28 mouse cellular contexts compared by ENCODE assay signal in the genomic region with DNA sequence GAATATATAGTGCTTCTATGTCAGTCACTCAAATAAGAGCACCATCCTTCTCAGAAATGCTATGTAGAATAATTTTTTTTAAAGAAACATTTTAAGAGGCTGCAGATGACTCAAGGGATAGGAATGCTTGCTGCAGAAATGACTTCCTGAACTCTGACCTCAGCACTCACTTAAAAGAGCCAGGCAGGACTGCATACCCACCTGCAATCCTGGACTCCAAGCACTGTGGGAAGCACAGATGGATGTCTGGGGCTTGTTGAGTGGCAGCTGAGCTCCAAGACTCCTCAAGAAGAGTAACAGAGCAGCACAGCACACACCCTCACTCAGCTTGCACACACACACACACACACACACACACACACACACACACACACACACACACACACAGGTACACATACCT.
DNase-seq lines count a peak whose midpoint lies in the region; ATAC-seq and TF ChIP-seq lines count a peak whose summit lies in the region.
"Had no signal": no experiment of that assay in that cellular context is flagged by ENCODE, and none has a peak within 500 bp of the region (broad histone marks: within the 10 kb centered on the region; RNA-seq: fewer than 3 reads in every experiment).

No protein-coding gene starts in this region.

- H3K36me3 ChIP-seq in intestine, embryonic 15.5 days, result no peaks in the 10 kb centered on the region
- no peaks in the 10 kb centered on the region for H3K36me3 ChIP-seq in intestine, postnatal 0 days (ENCODE audit: control insufficient read depth, insufficient read depth)
- no peaks in the 10 kb centered on the region for H3K36me3 ChIP-seq in lung, embryonic 15.5 days
- H3K36me3 ChIP-seq in embryonic facial prominence, embryonic 11.5 days (replicated peaks; ENCODE audit: control insufficient read depth, insufficient read depth, low read depth, low read length), result no peaks in the 10 kb centered on the region
- H3K36me3 ChIP-seq: heart, embryonic 13.5 days; liver, embryonic 12.5 days; neural tube, embryonic 15.5 days had no signal

- no peaks in the 10 kb centered on the region for H3K27me3 ChIP-seq in intestine, embryonic 15.5 days (replicated peaks)
- no peaks in the 10 kb centered on the region for H3K27me3 ChIP-seq in intestine, postnatal 0 days (replicated peaks; ENCODE audit: control insufficient read depth, insufficient read depth, low read length)
- H3K27me3 ChIP-seq in lung, embryonic 15.5 days, result no peaks in the 10 kb centered on the region
- no peaks in the 10 kb centered on the region for H3K27me3 ChIP-seq in embryonic facial prominence, embryonic 11.5 days (ENCODE audit: control insufficient read depth, insufficient read depth, low read length)
- H3K27me3 ChIP-seq: heart, embryonic 13.5 days; liver, embryonic 12.5 days; megakaryocyte, embryonic 14.5 days; neural tube, embryonic 15.5 days had no signal

- H3K9me3 ChIP-seq in intestine, embryonic 15.5 days, result no peaks in the 10 kb centered on the region
- H3K9me3 ChIP-seq in intestine, postnatal 0 days (ENCODE audit: control insufficient read depth), result no peaks in the 10 kb centered on the region
- H3K9me3 ChIP-seq in lung, embryonic 15.5 days, result no peaks in the 10 kb centered on the region
- no peaks in the 10 kb centered on the region for H3K9me3 ChIP-seq in embryonic facial prominence, embryonic 11.5 days (replicated peaks; ENCODE audit: control insufficient read depth, low read length)
- H3K9me3 ChIP-seq: heart, embryonic 13.5 days; liver, embryonic 12.5 days; neural tube, embryonic 15.5 days had no signal

- no peak for TF ChIP-seq CTCF in intestine, postnatal 0 days (IDR thresholded peaks at IDR 0.05; ENCODE audit: low read depth)
- TF ChIP-seq CTCF in left cerebral cortex, adult 2 months (IDR thresholded peaks at IDR 0.05), result no peak

- no peaks in the 10 kb centered on the region for H3K4me1 ChIP-seq in intestine, embryonic 15.5 days (replicated peaks)
- no peaks in the 10 kb centered on the region for H3K4me1 ChIP-seq in intestine, postnatal 0 days (replicated peaks; ENCODE audit: control insufficient read depth, insufficient read depth, low read length)
- H3K4me1 ChIP-seq in lung, embryonic 15.5 days, result no peaks in the 10 kb centered on the region
- no peaks in the 10 kb centered on the region for H3K4me1 ChIP-seq in embryonic facial prominence, embryonic 11.5 days (ENCODE audit: control insufficient read depth, insufficient read depth, low read length)
- H3K4me1 ChIP-seq: heart, embryonic 13.5 days; liver, embryonic 12.5 days; megakaryocyte, embryonic 14.5 days; neural tube, embryonic 15.5 days had no signal

- no peak overlapping the region for H3K4me3 ChIP-seq in intestine, embryonic 15.5 days (replicated peaks)
- H3K4me3 ChIP-seq in intestine, postnatal 0 days (ENCODE audit: low read depth, low read length), result no peak overlapping the region
- H3K4me3 ChIP-seq in lung, embryonic 15.5 days, result no peak overlapping the region
- H3K4me3 ChIP-seq in embryonic facial prominence, embryonic 11.5 days (ENCODE audit: low read depth, low read length), result no peak overlapping the region
- H3K4me3 ChIP-seq in left cerebral cortex, adult 2 months, result no peak overlapping the region
- H3K4me3 ChIP-seq: erythroblast, embryonic 14.5 days; heart, adult 2 months; heart, embryonic 13.5 days; liver, embryonic 12.5 days; megakaryocyte, embryonic 14.5 days; neural tube, embryonic 15.5 days had no signal

- ATAC-seq in intestine, embryonic 15.5 days, result peak; percentile 56; the same call in 1 of the 2 replicates
- ATAC-seq in intestine, postnatal 0 days, result no peak
- ATAC-seq in lung, embryonic 15.5 days (ENCODE audit: borderline replicate concordance, extremely low read depth, low FRiP score, low TSS enrichment), result peak; percentile 59; the same call in 1 of the 2 replicates
- ATAC-seq in embryonic facial prominence, embryonic 11.5 days (replicated peaks; ENCODE audit: insufficient number of reproducible peaks, low FRiP score, low TSS enrichment, low read depth), result 0 out of 2 replicates have a peak, but pooled peaks have one; percentile 68
- ATAC-seq: forebrain, embryonic 16.5 days; liver, embryonic 12.5 days; liver, postnatal 0 days had no signal

- no peak overlapping the region for H3K9ac ChIP-seq in intestine, embryonic 15.5 days
- no peak overlapping the region for H3K9ac ChIP-seq in intestine, postnatal 0 days (ENCODE audit: low read depth, low read length)
- no peak overlapping the region for H3K9ac ChIP-seq in lung, embryonic 15.5 days
- H3K9ac ChIP-seq in embryonic facial prominence, embryonic 11.5 days (replicated peaks; ENCODE audit: low read length), result no peak overlapping the region
- H3K9ac ChIP-seq: heart, embryonic 13.5 days; hindbrain, embryonic 14.5 days; liver, embryonic 12.5 days; liver, postnatal 0 days; neural tube, embryonic 15.5 days had no signal

- H3K27ac ChIP-seq in intestine, embryonic 15.5 days, result no peak overlapping the region
- H3K27ac ChIP-seq in intestine, postnatal 0 days (ENCODE audit: low read depth, low read length), result no peak overlapping the region
- H3K27ac ChIP-seq in lung, embryonic 15.5 days, result no peak overlapping the region
- H3K27ac ChIP-seq in embryonic facial prominence, embryonic 11.5 days (replicated peaks; ENCODE audit: low read depth, low read length), result no peak overlapping the region
- no peak overlapping the region for H3K27ac ChIP-seq in left cerebral cortex, adult 2 months
- H3K27ac ChIP-seq: heart, adult 2 months; heart, embryonic 13.5 days; hindbrain, embryonic 14.5 days; liver, embryonic 12.5 days; neural tube, embryonic 15.5 days had no signal

- no peak for DNase-seq in lung, postnatal 10 days
- DNase-seq in embryonic facial prominence, embryonic 11.5 days (ENCODE audit: low spot score), result peak; percentile 18
- no peak for DNase-seq in left cerebral cortex, adult 2 months (ENCODE audit: extremely low spot score in 1 of 2, low spot score in 2 of 2)
- DNase-seq in natural killer cell, adult 2 months (ENCODE audit: low spot score in 2 of 2), result no peak
- DNase-seq: adrenal gland, postnatal 25 days; cerebellum, adult 18-20 months; cerebellum, postnatal 10 days; heart, adult 2 months; heart, postnatal 10 days; kidney, adult 2 months; kidney, postnatal 25 days; liver, postnatal 0 days; lung, postnatal 36 days; midbrain, embryonic 14.5 days; retina, postnatal 1 day; right cerebral cortex, postnatal 14 days; thymus, adult 18-20 months; thymus, postnatal 25 days had no signal

- intact Hi-C loops in left cerebral cortex, adult 2 months (cut with DNase I), result no loop called here

- H3K4me2 ChIP-seq in intestine, embryonic 15.5 days (replicated peaks), result no peak overlapping the region
- no peak overlapping the region for H3K4me2 ChIP-seq in intestine, postnatal 0 days (replicated peaks; ENCODE audit: low read depth)
- no peak overlapping the region for H3K4me2 ChIP-seq in lung, embryonic 15.5 days
- H3K4me2 ChIP-seq in embryonic facial prominence, embryonic 11.5 days (ENCODE audit: low read depth, low read length), result no peak overlapping the region
- H3K4me2 ChIP-seq: heart, embryonic 13.5 days; hindbrain, embryonic 14.5 days; liver, embryonic 12.5 days; neural tube, embryonic 15.5 days had no signal
